Mouse (Mus musculus) inflammation-experienced regulatory T-cells, adult 6 months (primary cell): ENCODE measurements around the gene Gbgt1. TPM values are rescaled to one million over a fixed set of nuclear protein-coding genes. Genes with fewer than 3 reads are reported as not detected.
"Not testable (repeated sequence)": the region's sequence is repeated elsewhere in the genome, so short reads cannot be mapped to it uniquely, and the experiment has no call there.

Experiments
- ATAC-seq: one replicate; pipeline ENCODE4 v1.8.0; 2017
- polyA plus RNA-seq, 3 experiments: library from polyadenylated mRNA; unstranded; fragments of 100-300 nt; shearing (Covaris generic); gene quantifications; one replicate each; pipeline ENCODE4 v1.2.1; 2017

The Gbgt1 gene
- polyA plus RNA-seq, 3 experiments from 2014 or later: not detected

DNA sequence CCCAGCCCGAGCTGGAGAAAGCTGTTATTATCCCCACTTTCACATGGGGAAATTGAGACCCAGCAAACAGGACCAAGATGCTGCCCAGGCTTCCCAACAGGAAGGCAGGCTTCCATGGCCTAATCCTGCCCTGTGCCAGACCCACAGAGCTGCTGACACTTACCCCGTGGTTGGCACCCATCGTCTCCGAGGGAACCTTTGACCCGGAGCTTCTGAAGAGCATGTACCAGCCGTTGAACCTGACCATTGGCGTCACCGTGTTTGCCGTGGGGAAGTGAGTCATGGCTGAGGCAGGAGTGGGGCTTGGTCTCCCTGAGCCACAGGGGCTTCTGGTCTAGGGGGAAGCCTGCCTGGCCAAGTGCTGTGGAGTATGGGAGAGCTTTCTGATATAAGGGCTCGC is 6.3 kb downstream of the Gbgt1 start:
- no peak for ATAC-seq

DNA sequence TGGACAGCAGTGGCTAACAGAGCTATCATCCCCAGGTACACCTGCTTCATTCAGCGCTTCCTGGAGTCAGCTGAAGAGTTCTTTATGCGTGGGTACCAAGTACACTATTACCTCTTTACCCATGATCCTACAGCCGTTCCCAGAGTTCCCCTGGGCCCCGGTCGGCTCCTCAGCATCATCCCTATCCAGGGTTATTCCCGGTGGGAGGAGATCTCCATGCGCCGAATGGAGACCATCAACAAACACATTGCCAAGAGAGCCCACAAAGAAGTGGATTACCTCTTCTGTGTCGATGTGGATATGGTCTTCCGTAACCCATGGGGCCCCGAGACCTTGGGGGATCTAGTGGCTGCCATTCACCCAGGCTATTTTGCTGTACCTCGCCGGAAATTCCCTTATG is 8.0 kb downstream of the Gbgt1 start:
- no peak for ATAC-seq

DNA sequence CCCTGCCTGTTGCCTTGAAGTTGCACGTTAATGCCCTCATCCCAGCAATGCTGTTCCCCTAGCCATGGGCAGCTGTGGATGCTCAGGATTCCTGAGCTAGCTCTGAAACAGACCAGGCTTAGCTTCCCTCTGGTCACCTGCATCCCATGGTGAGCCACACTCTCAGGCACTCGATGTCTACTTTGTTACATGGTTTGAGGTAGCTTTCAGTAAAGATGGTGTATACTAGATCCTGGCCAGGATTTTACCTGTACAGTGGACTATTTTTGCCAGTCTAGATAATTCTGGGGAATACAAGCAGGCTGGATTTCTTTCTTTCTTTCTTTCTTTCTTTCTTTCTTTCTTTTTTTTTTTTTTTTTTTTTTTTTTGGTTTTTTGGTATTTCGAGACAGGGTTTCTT is 9.1 kb downstream of the Gbgt1 start, which contains the start of gene Gm10134:
Gene Gm10134, plus strand, starts transcription at position 301 of the 400 bp plus-strand sequence.
- ATAC-seq: no peak

DNA sequence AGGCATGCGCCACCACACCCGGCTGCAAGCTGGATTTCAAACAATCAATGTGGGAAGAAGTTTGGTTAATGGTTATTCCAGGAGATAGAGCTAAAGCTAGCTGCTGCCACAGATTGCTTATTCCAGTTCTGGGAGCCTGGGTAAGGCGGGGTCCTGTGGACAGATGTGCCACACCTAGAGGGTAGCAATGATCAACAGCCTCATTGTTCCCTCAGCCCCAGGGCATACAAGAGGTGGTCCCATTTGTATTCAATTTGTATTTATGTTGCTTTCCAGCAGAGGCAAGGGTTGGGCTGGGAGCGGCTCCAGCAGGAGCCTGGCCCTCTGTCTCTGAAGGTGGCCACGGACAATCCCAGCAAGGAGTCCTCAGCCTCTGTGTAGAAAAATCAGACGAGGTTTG is 9.6 kb downstream of the Gbgt1 start:
- ATAC-seq: no peak

DNA sequence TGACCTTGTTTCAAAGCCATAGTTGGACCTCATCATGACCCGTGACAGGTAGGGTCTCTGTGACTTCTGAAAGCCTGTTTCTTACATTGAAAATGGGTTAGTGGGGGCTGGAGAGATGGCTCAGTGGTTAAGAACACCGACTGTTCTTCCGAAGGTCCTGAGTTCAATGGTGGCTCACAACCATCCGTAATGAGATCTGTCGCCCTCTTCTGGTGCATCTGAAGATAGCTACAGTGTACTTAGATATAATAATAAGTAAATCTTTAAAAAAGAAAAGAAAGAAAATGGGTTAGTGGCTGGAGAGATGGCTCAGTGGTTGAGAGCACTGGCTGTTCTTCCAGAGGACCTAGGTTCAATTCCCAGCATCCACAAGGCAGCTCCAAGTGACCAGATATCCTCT is 14.9 kb downstream of the Gbgt1 start:
- ATAC-seq: not testable (repeated sequence)

DNA sequence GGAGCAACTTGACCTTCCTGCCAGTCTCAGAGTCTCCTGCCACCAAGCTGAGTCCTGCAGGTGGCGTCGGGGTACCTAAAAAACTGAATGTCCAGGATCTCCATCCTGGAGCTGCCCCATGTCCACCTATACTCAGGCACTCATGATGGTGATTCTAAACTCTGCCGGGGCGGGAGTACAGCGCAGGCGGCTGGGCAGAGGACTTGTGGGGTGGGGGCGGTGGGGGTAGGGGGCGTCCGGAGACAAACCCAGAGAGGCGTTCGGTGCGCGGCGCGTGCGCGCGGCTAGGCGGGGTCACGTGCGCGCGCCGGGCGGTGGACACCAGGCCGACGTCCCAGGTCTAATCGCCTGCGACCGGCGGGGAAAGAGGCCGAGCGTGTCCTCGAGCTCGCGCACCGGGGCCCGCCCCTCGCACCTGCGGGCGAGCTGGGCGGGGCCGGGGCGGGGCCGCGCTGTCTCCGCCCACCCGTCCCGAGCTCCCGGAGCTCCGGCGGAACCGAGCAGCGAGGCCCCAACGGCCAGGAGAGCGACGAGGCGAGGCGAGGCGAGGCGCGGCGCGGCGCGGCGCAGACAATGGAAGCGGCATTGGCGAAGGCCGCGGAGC is 16.2 kb downstream of the Gbgt1 start, which contains the start of gene Ralgds:
Gene Ralgds, plus strand, starts transcription at position 328 of the 604 bp plus-strand sequence.
- ATAC-seq: no peak

DNA sequence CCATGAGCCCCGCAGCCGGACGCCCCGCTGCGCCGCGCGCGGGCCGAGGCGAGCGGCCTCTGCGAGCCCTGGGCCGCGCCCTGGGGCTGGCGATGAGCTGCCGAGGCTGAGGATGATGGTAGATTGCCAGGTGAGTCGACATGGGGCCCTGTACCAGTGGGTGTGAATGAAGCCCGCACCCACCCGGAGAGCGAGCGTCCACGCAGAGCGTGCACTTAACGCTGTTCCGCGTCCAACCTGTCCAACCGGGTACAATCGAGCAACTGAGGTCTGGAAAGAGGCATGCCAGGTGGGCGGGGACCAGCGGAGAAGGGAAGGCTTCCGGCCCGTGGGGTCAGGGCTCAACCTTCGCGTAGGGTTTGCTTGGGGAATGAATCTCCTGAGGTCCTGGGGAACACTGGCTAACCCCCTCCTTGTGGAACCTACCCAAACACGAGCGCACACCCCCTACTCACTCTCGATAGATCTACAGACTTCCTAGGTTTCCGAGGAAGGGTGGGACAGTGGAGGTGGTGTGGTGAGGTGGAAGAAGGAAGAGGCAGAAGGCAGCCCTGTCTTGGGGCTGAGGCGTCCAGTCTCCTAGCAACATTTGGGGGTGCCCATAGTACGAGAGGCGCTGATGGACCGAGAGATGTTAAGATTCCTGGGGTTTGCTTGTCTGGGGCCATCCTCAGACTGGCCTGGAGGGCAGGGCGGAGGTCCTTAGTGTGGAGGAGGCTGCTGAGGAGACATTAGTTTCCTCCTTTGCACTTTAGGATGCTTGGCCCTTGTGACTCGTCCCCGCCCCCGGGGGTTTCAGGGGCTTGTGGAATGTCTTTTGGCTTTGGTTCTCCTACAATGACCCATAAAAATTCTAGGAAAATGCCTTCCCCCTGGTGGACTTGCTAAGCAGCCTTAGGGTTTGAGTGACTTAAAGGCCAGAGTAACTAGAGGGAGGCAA is 17.0 kb downstream of the Gbgt1 start:
- ATAC-seq: no peak

DNA sequence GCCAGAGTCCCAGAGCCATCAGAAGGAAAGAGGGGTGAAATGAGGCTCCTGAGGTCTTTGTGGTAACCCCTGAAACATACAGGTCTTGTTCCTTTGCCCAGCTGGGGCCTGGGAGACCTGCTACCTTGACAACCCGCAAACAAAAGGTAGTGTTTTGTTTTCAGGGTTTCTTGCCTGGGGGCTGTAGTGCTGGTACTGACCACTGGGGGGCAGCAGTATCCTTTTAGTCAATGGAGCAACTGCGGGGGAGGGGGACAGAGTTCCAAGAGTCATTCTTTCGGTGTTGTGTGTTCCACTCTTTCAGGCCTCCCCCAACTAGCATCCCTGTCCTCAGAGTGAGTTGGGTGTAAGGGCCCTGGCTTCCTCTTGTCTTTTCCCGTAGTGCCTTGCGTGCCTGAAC is 17.8 kb downstream of the Gbgt1 start:
- peak; percentile 22 for ATAC-seq

DNA sequence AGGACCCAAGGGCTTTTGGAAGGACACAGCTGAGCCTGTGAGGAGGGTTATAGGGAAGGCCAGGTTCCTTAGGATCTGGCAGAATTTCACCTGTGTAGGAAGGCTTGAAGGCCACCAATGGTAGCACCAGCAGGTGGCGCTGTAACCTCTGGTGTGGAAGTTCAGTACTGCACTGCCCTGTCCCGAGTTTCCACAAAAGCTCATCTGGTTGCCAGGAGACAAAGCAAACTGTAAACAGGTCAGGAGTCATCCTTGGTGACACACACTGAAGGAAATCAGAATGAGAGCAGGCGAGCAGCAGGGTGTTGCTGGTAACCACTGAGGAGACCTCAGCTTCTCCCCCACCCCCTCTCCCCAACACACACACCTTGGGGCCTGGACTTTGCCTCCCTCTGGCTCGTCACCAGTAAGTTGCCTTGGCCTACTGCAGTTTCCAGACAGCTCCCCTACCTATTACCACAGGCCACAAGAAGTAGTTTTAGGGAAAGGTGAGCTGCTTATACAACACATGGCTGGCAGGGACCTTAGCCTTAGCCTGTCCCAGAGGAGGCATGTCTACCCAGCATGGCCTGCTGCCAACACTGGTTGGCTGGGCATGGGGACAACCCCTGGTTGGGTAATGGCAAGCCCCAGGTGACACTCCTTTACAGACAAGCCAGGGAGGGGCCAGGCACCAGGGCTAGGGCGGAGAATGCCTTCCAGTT is 20.7 kb downstream of the Gbgt1 start:
- ATAC-seq: peak; percentile 53

DNA sequence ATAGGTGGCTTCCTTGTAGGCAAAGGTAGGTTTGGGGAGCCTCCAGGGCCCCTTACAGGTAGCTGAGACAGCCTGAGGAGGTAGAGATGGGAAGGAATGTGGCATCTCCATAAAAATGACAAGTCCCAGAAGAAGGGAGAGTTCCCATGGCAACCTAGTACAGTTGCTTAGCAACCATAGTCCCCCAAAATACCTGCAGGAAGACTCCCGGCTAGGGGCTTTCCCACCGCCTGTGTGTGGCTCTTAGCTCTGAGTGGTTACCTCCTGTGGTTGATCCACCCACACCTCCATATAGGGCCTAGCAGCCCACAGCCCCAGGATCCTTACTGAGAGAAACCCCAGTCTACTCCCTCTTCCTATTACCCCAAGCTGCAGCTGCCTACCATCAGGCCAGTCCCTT is 21.5 kb downstream of the Gbgt1 start:
- ATAC-seq: peak; percentile 81

DNA sequence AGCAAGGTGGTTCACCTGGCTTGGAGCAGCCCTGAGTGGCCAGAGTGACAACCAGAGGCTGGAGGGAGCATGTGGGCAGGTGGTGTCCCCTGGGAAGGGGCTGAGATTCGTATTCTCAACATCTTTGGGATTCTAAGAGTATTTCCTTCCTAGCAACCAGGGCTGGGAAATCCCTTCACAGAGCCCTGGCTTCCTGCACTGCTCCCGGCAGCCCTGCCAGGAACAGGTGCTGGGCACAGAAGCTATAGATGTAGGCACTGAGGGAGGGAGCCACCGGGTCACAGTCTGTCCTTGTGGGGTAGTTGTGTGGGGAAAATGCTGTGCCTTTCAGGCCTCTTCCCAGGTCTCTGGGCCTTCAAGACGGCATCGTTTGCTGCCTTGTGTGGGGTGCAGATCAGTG is 23.9 kb downstream of the Gbgt1 start:
- ATAC-seq: no peak

DNA sequence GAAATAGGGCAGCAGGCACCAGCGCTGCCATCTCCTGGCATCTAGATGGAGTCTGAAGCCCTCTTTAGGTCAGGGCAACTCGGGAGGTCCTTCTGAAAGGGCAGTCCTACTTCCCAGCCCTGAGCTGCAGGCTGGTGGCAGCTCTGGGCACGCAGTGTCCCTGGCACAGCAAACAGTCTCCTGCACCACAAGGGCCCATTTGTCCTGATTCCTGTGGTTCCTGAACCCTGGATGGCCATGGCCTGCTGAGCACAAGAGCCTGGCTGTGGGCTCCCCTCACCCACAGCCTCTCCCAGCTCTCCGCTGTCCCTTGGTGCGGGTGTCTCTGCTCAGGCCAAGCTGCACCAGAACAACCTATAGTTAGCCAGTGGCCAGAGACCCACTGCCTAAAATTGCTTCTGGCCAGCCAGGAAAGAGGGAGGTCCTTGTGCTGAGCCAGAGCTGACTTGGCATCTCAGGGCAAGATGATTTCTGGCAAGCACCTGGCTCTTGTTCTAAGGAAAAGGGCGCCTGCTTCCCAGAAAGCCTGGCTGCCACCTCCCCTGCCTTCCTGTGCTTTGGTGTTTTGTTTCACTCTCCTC is 25.0 kb downstream of the Gbgt1 start:
- no peak for ATAC-seq

DNA sequence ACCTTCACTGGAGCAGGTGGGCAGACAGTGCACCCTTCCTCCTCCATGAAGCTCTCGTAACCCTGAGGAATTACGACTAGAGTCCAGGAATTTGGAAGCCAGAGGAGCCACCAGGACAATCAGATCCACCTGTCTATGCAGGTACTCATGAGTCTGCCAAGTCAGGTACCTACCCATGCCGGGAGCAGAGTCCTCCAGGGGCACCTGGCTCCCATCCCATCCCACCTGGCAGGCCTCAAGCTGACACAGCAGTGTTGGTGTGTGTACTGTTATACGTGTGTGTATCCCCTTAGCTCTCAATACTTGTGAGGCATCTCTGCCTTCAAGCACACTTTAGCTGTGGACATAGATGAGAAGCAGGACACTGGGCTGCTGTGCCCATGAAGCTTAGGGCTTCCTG is 25.5 kb downstream of the Gbgt1 start:
- no peak for ATAC-seq

DNA sequence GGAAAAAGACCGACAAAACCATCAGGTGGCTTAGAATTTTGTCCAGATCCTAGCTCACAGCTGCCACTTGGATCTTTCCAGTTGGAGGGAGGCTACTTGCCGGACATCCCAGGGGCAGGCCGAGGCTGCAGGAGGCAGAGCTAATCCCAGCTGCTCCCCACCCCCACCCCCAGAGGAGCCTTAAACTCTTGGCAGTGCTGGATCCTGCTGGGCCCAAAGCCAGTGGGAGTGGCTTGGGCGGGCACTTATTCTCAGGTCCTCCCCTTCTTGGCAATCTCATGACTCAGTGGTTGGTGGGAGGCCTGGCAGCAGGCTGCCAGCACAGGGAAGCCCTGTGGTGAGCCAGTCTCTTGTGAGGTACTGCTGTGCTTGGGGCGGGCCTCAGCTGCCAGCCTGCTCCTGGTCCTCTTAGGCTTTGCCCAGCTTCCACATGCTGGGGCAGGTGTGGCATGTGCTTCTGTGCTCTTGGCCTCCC is 27.0 kb downstream of the Gbgt1 start:
- peak; percentile 17 for ATAC-seq

DNA sequence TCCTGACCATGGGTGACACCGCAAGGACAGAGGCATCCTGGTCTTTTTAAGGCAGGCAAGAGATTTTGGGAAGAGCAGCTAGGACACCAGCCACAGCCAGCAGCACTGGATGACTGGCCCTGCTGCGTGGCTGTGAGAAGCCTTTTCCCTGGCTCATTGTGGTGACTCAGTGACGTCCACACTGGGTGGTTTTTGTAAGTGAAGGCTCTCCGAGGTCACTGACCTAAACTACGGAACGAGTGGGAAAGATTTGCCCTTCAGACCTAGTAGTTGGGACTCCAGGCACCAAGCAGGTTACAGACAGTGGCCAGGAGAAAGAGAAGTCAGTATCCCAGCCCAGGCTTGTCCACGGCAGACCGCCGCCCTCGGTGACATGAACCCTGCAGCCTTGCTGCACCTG is 27.7 kb downstream of the Gbgt1 start:
- no peak for ATAC-seq

DNA sequence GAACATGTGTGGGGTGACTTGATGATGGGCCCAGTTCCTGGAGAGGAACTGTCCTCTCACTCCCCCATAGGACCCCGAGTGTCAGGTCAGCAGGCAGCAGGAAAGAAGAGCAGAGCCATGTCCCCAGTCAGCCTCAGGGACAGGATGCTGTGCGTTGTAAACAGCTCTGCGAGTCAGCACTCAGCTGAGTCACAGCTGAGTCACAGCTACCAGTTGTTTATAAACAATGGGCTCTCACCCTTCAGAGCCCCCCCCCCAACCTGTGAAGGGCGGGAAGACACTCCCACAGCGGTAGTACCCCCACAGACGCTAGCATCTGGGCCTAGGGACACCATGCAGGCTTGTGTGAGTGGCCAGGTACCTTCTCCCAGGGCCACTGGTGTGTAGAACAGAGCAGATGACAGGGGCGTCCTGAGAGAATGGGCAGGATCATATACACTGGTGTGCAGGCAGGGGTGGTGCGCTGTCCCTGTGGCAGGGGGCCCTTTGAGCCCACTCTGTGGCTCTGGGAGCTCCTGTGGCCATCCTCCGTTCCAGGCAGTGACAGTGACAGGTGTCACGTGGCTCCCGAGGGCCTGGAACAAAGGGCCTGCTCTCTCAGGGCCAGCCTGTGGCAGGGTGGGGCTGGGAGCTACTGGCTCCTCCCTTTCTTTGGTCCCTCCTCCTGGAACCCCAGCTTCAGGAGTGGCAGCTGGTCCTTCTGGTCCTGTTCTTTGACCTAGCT is 28.7 kb downstream of the Gbgt1 start:
- ATAC-seq: peak; percentile 82

DNA sequence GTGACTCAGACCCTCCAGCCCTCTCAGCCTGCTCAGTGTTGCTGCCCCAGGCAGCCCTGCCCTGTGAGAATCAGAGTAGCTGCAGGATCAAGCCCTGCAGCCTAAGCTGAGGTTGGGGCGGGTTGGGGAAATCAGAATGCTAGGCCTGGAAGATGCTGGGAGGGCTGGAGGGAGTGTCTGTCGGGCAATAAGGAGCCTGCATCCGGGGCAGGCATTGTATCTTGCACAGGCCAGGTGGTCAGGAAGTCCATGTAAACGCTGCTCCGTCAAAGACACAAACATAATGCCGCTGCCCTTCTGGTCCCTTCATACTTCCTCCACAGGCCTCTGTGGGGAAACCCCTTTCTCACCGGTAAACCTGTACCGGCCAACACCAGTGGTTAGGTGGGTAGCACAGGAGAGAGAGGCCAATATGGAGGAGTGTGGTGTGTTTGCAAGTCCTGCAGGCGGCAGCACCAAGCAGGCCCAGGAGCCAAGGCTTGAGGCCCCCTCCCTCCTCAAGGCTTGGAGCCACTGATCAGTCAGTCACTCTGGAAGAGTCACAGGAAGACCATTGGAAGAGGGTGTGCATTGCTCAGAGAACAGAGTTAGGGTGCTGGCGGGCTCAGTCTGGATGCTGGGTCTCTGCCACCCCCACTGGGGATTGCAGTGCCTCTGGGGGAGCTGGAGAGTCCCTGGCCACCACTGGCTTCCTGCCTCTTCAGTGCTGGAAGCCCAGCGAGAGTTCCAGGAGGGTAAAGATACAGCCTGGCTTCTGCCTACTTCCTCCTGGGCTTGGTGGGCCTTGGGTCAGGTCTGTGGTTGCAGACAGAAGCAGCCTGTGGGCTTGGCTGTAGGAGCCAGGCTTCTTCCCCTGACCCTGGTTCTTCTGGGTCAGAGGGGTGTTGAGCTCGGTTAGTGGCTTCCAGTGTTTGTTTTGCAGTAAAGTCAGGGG is 29.5 kb downstream of the Gbgt1 start:
- ATAC-seq: peak; percentile 49

DNA sequence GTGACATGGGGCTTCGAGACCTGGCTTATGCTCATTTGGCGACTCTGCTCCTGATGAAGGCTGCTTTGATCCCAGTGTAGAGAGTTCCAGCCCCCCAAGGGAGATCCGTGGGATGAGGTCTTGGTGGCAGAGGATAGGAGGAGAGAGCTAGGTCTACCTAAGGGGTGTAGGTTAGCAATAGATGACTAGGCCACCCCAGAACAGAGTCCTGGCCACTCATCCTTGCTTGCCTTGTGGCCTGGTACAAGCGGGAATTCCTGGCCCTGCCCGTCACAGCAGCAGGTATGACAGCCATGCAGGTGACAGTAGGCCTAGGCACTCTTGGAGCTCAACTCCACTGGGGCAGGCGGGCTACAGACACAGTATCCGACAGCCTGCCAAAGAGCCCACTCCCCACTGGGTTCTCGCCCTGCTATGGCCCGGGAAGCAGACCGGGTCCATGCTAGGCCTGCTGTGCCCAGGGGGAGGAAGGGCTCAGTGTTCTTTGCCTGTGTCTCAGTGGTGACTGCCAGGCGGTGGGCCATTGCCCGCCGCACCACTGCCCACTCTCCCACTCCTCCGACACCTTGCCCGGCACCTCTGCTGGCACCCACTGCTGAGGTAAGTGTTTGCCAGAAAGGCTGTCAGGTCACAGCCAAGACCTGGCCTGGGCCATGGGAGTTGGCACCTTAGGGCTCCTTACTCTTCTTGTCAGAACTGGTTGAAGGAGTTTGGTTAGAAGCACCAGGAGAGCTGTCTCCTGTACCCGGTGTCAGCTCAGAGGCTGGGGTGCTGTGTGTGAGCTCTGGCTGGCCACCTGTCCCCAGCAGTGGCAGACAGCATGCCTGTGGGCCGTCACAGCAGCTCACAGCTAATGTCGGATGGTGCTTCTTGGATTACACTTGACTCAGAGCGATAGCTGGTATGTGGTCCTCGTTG is 31.0 kb downstream of the Gbgt1 start:
- no peak for ATAC-seq

DNA sequence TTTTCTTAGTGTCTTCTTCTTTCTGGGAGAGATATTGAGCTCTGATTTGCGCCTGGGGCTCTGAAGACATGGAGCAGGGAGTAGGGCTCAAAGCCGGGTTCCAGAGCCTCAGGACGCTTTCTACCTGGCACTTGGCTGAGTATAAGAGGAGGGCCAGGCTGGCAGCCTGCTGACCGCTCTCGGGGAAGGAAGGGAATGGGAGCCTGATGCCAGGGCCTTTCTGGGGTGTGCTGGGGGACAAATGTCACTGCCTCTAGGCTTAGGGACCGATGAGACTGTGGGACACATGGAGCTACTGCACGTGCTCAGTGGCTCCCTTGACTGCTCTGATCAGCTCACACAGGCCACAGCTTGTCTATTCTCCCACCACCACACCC is 31.7 kb downstream of the Gbgt1 start:
- ATAC-seq: no peak

DNA sequence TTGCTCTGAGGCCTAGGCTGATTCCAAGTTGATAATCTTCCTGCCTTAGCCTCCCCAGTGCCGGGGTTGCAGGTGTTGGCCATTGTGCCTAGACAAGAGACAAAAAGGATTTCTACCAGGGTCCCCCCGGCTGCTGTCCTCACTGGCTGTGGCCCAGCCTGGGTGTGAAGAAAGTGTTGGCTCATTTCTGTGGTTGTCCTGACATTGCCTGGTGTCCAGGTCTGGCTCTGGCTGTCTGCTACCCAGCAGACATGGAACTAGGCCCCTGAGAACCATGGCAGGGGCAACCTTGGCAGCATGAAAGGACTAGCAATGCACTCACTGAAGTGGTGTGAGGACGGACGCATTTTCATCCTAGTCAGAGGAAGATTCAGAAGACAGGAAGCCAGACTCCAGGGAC is 33.2 kb downstream of the Gbgt1 start:
- ATAC-seq: no peak
